Mouse (Mus musculus): ENCODE measurements around the gene Id4. TPM values are rescaled to one million over a fixed set of nuclear protein-coding genes. Genes with fewer than 3 reads are reported as not detected.

Id4 gene
- 0.24 and 0.36 TPM in 2 replicates for polyA plus RNA-seq (2012)

DNA sequence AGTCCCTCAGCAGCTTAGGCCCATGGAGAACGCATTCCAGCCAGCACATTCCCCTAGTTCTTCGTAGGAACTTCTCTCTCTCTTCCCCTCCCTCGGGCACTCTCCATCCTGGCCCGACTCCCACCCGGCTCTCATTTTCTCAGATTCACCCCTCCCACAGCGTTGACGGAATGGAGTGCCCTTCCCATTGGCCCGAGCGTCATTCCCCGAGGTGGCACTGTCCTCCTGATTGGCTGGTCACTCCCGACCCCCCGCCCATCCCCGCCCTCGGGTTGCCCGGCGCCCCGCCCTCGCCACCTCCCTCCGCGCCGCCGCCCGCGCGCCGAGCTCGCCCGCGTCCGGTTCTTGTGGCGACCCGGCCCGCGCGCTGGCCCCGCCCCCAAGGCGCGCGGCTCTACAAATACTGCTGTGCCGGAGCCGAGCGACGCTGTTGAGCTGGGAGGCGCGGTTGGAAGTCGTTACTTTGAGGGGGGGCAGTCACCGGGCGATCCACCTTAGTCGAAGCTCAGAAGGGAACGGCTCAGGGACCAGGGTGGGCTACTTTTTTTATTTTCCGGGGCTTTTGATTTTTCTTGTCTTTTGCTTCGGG is at the start of gene Id4:
TSS of gene Id4 (plus strand) at position 539 of the 589 bp plus-strand sequence.

